In genomic region chr10:83360356-83360755, GRCm38 (mm10) we compare ENCODE assay signal across 7 mouse cellular contexts. TPM values are rescaled to one million over a fixed set of nuclear protein-coding genes. Genes with fewer than 3 reads are reported as not detected.
DNase-seq lines count a peak whose midpoint lies in the region; ATAC-seq and TF ChIP-seq lines count a peak whose summit lies in the region.

No protein-coding gene starts in this region.

- H3K27me3 ChIP-seq in lung, postnatal 0 days (replicated peaks; ENCODE audit: insufficient read depth, low read length) = no peaks in the 10 kb centered on the region
- H3K27me3 ChIP-seq in limb, embryonic 10.5 days (ENCODE audit: low read depth, poor library complexity, severe bottlenecking) = no peaks in the 10 kb centered on the region
- no peaks in the 10 kb centered on the region for H3K27me3 ChIP-seq in neural tube, embryonic 15.5 days (replicated peaks)

- H3K36me3 ChIP-seq in lung, postnatal 0 days (ENCODE audit: insufficient read depth, low read length) = no peaks in the 10 kb centered on the region
- peaks cover 31% of the 10 kb centered on the region for H3K36me3 ChIP-seq in limb, embryonic 10.5 days
- H3K36me3 ChIP-seq in neural tube, embryonic 15.5 days = peaks cover 28% of the 10 kb centered on the region

- under 1% methylated on average over 40 of the region's 40 CpGs for WGBS in lung, postnatal 0 days
- under 1% methylated on average over 40 of the region's 40 CpGs for WGBS in limb, embryonic 10.5 days
- under 1% methylated on average over 40 of the region's 40 CpGs for WGBS in neural tube, embryonic 15.5 days

- H3K9me3 ChIP-seq in lung, postnatal 0 days (ENCODE audit: low read length) = no peaks in the 10 kb centered on the region
- no peaks in the 10 kb centered on the region for H3K9me3 ChIP-seq in limb, embryonic 10.5 days (replicated peaks)
- no peaks in the 10 kb centered on the region for H3K9me3 ChIP-seq in neural tube, embryonic 15.5 days (replicated peaks)

- H3K27ac ChIP-seq in lung, postnatal 0 days (ENCODE audit: low read length) = peak overlapping the region; percentile 68
- H3K27ac ChIP-seq in limb, embryonic 10.5 days = peak overlapping the region; percentile 89
- H3K27ac ChIP-seq in neural tube, embryonic 15.5 days (replicated peaks) = peak overlapping the region; percentile 79

- peak overlapping the region; percentile 67 for H3K9ac ChIP-seq in lung, postnatal 0 days (replicated peaks; ENCODE audit: low read depth)
- peak overlapping the region; percentile 80 for H3K9ac ChIP-seq in neural tube, embryonic 15.5 days (replicated peaks)

- no peak for DNase-seq in lung, postnatal 0 days (ENCODE audit: low spot score)
- DNase-seq in lung, postnatal 36 days = no peak
- DNase-seq in limb, embryonic 10.5 days (ENCODE audit: low spot score) = no peak
- DNase-seq in spleen, postnatal 14 days (ENCODE audit: low spot score in 2 of 2) = no peak
- no peak for DNase-seq in urinary bladder, postnatal 14 days (ENCODE audit: low spot score)

- no peak for TF ChIP-seq EP300 in lung, postnatal 0 days (IDR thresholded peaks at IDR 0.05)

- peak; percentile 62 for ATAC-seq in lung, postnatal 0 days
- ATAC-seq in erythroblast, adult 5-6 weeks (replicated peaks; ENCODE audit: low FRiP score, poor library complexity, severe bottlenecking) = peak; percentile 66; the same call in 1 of the 2 replicates
- ATAC-seq in neural tube, embryonic 15.5 days (ENCODE audit: low FRiP score) = peak; percentile 81

- H3K4me3 ChIP-seq in lung, postnatal 0 days (ENCODE audit: low read depth, low read length) = peak overlapping the region; percentile 81
- peak overlapping the region; percentile 99 for H3K4me3 ChIP-seq in limb, embryonic 10.5 days
- peak overlapping the region; percentile 85 for H3K4me3 ChIP-seq in neural tube, embryonic 15.5 days (replicated peaks)

- peak overlapping the region; percentile 98 for H3K4me2 ChIP-seq in lung, postnatal 0 days (replicated peaks; ENCODE audit: low read depth, low read length)
- peak overlapping the region; percentile 91 for H3K4me2 ChIP-seq in neural tube, embryonic 15.5 days

- H3K4me1 ChIP-seq in lung, postnatal 0 days (ENCODE audit: insufficient read depth, low read depth, low read length) = 0 out of 2 replicates have a peak, but pooled peaks cover 4% of the 10 kb centered on the region
- H3K4me1 ChIP-seq in limb, embryonic 10.5 days = peaks cover 10% of the 10 kb centered on the region
- peaks cover 22% of the 10 kb centered on the region for H3K4me1 ChIP-seq in neural tube, embryonic 15.5 days

- TF ChIP-seq CTCF in lung, postnatal 0 days (IDR thresholded peaks at IDR 0.05) = no peak

RNA-seq across cellular contexts. Expression of gene D10Wsu102e, which starts 0.3 kb away (rescaled TPM):
- polyA plus RNA-seq in lung, postnatal 0 days (2015; fragmentation: Nextera tagmentation; extraction: Ambion mirVana) = 0.19 and 0.20 TPM in 2 replicates
- total RNA-seq in erythroblast, adult 5-6 weeks (2015; ENCODE audit: low replicate concordance) = 0.19 and 0.21 TPM in 2 replicates
- 0.14 and 0.26 TPM in 2 replicates for total RNA-seq in erythroblast, adult 5-6 weeks (2017; ENCODE audit: low replicate concordance)
- 1.2 and 1.4 TPM in 2 replicates for polyA plus RNA-seq in limb, embryonic 10.5 days (2016; fragmentation: Nextera tagmentation; extraction: Ambion mirVana)
- polyA plus RNA-seq in neural tube, embryonic 15.5 days (2015; fragmentation: Nextera tagmentation; extraction: Ambion mirVana) = 0.74 and 0.77 TPM in 2 replicates

RNA-seq across cellular contexts. Expression of gene Slc41a2, which starts 22.7 kb away (rescaled TPM):
- polyA plus RNA-seq in lung, postnatal 0 days (2015; fragmentation: Nextera tagmentation; extraction: Ambion mirVana) = 1.2 and 1.5 TPM in 2 replicates
- total RNA-seq in erythroblast, adult 5-6 weeks (2015; ENCODE audit: low replicate concordance) = 0.19 TPM in 1 of 2 replicates, not detected in the other
- total RNA-seq in erythroblast, adult 5-6 weeks (2017; ENCODE audit: low replicate concordance) = 1.2 TPM in 1 of 2 replicates, not detected in the other
- 0.25 and 0.41 TPM in 2 replicates for polyA plus RNA-seq in limb, embryonic 10.5 days (2016; fragmentation: Nextera tagmentation; extraction: Ambion mirVana)
- polyA plus RNA-seq in neural tube, embryonic 15.5 days (2015; fragmentation: Nextera tagmentation; extraction: Ambion mirVana) = 8.5 and 11.0 TPM in 2 replicates
